Mouse (Mus musculus): Measurements from ENCODE around the gene S100a16. TPM values are rescaled to one million over a fixed set of nuclear protein-coding genes. Genes with fewer than 3 reads are reported as not detected.

Gene S100a16
- polyA plus RNA-seq, 1 experiment from 2014 or later: 32.8 TPM

GRCm38 (mm10) chr3:90526580-90526979 is 10.5 kb upstream of the S100a16 start, which contains the start of gene S100a14:
Gene S100a14, plus strand, starts transcription at chr3:90526856.
- Histone ChIP-seq H3K27me3 (replicated peaks) (no peaks in the 10 kb centered on the region), H3K4me2 (no peak within 1 kb of the TSS), H3K4me3 (no peak within 1 kb of the TSS), H3K4me1 (no peaks in the 10 kb centered on the region), H3K27ac (no peak within 1 kb of the TSS), H3K9me3 (replicated peaks) (no peaks in the 10 kb centered on the region), H3K9ac (no peak within 1 kb of the TSS), H3K36me3 (peaks cover 3% of the 10 kb centered on the region; the same call in 1 of the 2 replicates)
- 52% methylated on average over 5 of the region's 5 CpGs for WGBS (ENCODE audit: insufficient replicate concordance)
- peak; percentile 49; the same call in 1 of the 2 replicates for ATAC-seq

GRCm38 (mm10) chr3:90527291-90527873 is 9.7 kb upstream of the S100a16 start:
- H3K9me3 ChIP-seq (replicated peaks): no peaks in the 10 kb centered on the region
- no peaks in the 10 kb centered on the region for H3K4me1 ChIP-seq
- ATAC-seq: no peak
- H3K9ac ChIP-seq: no peak overlapping the region
- H3K36me3 ChIP-seq: peaks cover 3% of the 10 kb centered on the region; the same call in 1 of the 2 replicates
- H3K27ac ChIP-seq: no peak overlapping the region
- H3K4me3 ChIP-seq: no peak overlapping the region
- 76% methylated on average over 7 of the region's 7 CpGs for WGBS (ENCODE audit: insufficient replicate concordance)
- no peak overlapping the region for H3K4me2 ChIP-seq
- H3K27me3 ChIP-seq (replicated peaks): no peaks in the 10 kb centered on the region

- Histone ChIP-seq H3K27me3 (replicated peaks) (peaks cover 2% of the 10 kb centered on the region; the same call in 1 of the 2 replicates), H3K9ac (no peak overlapping the region), H3K4me3 (no peak overlapping the region), H3K36me3 (no peaks in the 10 kb centered on the region), H3K4me2 (no peak overlapping the region), H3K27ac (no peak overlapping the region), H3K9me3 (replicated peaks) (no peaks in the 10 kb centered on the region), H3K4me1 (no peaks in the 10 kb centered on the region)
- 59% methylated on average over 5 of the region's 5 CpGs for WGBS (ENCODE audit: insufficient replicate concordance)
- ATAC-seq: no peak
Measured at GRCm38 (mm10) chr3:90531713-90532112, 5.3 kb upstream of the S100a16 start.

DNA sequence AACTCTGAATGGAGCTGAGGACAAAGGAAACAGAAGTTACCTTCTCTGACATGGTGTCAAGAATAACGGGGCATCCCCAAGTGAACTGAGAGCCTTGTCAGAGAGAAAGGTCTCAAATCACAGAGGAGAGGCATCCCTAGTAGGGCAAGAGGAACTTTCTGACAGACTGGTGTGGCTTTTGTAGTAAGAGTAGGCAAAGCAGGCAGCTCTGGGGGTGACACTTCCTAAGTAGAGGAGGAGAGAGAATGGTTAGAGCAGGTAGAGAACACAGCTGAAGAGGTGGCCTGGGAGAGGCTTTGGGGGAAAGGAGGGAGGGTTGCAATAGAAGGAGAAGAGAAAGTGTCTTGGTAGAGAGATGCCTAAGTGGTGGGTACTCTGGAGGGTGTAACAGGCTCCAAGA is 1.6 kb upstream of the S100a16 start:
- WGBS (ENCODE audit: insufficient replicate concordance): 52% methylated on average over 1 of the region's 1 CpGs
- ATAC-seq: no peak
- Histone ChIP-seq H3K9ac (no peak overlapping the region), H3K27ac (no peak overlapping the region), H3K4me2 (no peak overlapping the region), H3K9me3 (replicated peaks) (no peaks in the 10 kb centered on the region), H3K4me3 (no peak overlapping the region), H3K27me3 (replicated peaks) (peaks cover 21% of the 10 kb centered on the region; the same call in 1 of the 2 replicates), H3K36me3 (no peaks in the 10 kb centered on the region), H3K4me1 (no peaks in the 10 kb centered on the region; the same call in 1 of the 2 replicates)

GRCm38 (mm10) chr3:90537905-90538296 is 847 bp downstream of the S100a16 start:
- no peaks in the 10 kb centered on the region for H3K9me3 ChIP-seq (replicated peaks)
- peaks cover 21% of the 10 kb centered on the region; the same call in 1 of the 2 replicates for H3K27me3 ChIP-seq (replicated peaks)
- H3K4me1 ChIP-seq: no peaks in the 10 kb centered on the region; the same call in 1 of the 2 replicates
- 58% methylated on average over 5 of the region's 5 CpGs for WGBS (ENCODE audit: insufficient replicate concordance)
- H3K36me3 ChIP-seq: no peaks in the 10 kb centered on the region
- no peak overlapping the region for H3K9ac ChIP-seq
- no peak overlapping the region for H3K27ac ChIP-seq
- peak; percentile 8; the same call in 1 of the 2 replicates for ATAC-seq
- H3K4me2 ChIP-seq: peak overlapping the region; percentile 9
- 0 out of 2 replicates have a peak overlapping the region, but pooled peaks have one; percentile 13 for H3K4me3 ChIP-seq

DNA sequence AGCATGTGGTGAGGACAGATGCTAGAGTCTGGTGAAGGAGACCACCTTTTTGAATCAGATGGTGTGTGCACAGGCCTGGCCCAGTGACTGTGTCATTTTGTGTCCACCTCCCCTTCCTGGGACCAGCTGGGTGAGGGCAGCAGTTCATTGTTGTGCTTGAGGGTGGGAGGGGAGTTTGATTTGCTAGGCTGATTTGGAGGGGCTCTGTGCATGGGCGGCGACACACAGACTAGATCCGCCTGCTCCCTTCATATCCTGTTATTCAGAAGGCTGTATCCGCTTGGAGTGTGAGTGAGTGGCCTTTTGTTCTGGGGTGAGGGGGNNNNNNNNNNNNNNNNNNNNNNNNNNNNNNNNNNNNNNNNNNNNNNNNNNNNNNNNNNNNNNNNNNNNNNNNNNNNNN is 3.9 kb downstream of the S100a16 start:
- H3K36me3 ChIP-seq: no peaks in the 10 kb centered on the region
- H3K4me3 ChIP-seq: no peak overlapping the region
- no peak overlapping the region for H3K27ac ChIP-seq
- H3K27me3 ChIP-seq (replicated peaks): peaks cover 18% of the 10 kb centered on the region; the same call in 1 of the 2 replicates
- H3K4me1 ChIP-seq: no peaks in the 10 kb centered on the region; the same call in 1 of the 2 replicates
- no peak for ATAC-seq
- no peak overlapping the region for H3K4me2 ChIP-seq
- no peak overlapping the region for H3K9ac ChIP-seq
- H3K9me3 ChIP-seq (replicated peaks): no peaks in the 10 kb centered on the region
- 61% methylated on average over 4 of the region's 4 CpGs for WGBS (ENCODE audit: insufficient replicate concordance)

DNA sequence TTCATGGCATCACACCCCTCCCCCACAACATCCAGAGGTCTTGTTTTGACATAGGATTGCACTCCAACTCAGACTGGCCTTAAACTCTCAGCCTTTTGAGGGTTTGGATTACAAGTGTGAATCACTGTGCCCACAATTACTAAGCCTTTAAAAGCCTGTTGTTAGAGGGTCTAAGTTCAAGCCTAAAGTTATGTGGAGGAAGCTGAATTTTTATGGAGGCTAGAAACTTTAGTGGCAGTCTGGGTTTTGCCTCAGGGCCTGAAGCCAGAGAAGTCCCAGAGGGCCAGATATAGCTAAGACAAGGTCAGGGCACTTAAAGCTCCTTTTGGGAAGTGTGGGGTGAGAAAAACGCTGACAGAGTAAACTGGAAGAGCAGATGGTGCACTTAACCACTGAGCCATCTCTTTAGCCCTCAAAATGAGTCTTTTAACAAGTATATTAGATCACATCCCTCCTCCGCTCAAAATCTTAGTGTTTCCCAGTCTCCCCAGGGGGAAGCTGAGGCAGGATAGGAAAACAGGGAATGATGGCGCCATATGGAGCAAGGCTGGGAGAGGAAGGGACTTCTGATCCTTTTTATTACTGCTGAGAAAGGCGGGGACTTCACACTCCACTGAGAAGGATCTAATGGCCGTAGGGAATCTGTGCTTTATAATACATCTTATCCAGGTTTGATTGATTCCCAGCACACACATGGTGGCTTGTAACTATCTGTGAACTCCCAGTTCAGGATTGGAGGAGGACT is 12.8 kb downstream of the S100a16 start:
- no peaks in the 10 kb centered on the region for H3K4me1 ChIP-seq
- WGBS (ENCODE audit: insufficient replicate concordance): 53% methylated on average over 5 of the region's 5 CpGs
- ATAC-seq: no peak

GRCm38 (mm10) chr3:90550421-90550790 is 13.4 kb downstream of the S100a16 start:
- no peak overlapping the region for H3K9ac ChIP-seq
- no peaks in the 10 kb centered on the region for H3K9me3 ChIP-seq (replicated peaks)
- no peak overlapping the region for H3K4me3 ChIP-seq
- WGBS (ENCODE audit: insufficient replicate concordance): 75% methylated on average over 2 of the region's 2 CpGs
- no peak overlapping the region for H3K27ac ChIP-seq
- 0 out of 2 replicates have a peak, but pooled peaks cover 4% of the 10 kb centered on the region for H3K27me3 ChIP-seq (replicated peaks)
- H3K4me1 ChIP-seq: no peaks in the 10 kb centered on the region
- no peak overlapping the region for H3K4me2 ChIP-seq
- no peak for ATAC-seq
- H3K36me3 ChIP-seq: no peaks in the 10 kb centered on the region

More for the DNA sequence above, 12.8 kb downstream of the S100a16 start:
- Histone ChIP-seq H3K27me3 (replicated peaks) (0 out of 2 replicates have a peak, but pooled peaks cover 4% of the 10 kb centered on the region), H3K4me3 (no peak overlapping the region), H3K27ac (no peak overlapping the region), H3K36me3 (no peaks in the 10 kb centered on the region), H3K4me2 (no peak overlapping the region), H3K9ac (no peak overlapping the region), H3K9me3 (replicated peaks) (no peaks in the 10 kb centered on the region)

DNA sequence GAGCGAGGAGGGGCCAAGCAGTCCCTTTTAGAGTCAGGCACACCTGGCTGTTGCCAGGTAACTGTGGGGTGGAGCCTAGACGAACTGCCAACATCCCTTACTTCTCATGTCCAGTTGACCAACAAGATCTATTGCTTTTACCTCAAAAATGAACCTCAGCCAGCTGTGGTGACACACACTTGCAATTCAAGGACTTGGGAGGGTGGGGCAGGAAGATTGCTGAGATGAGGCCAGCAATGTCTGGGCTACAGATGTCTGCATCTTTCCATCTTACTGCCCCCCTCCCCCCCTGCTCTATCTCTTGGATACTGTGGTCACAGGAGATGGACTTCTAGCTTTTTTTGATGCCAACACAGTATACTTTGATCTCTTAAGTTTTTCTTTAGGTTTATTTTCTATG is 15.2 kb downstream of the S100a16 start:
- H3K36me3 ChIP-seq: no peaks in the 10 kb centered on the region
- no peak overlapping the region for H3K4me3 ChIP-seq
- H3K9ac ChIP-seq: no peak overlapping the region
- 67% methylated on average over 2 of the region's 2 CpGs for WGBS (ENCODE audit: insufficient replicate concordance)
- H3K4me1 ChIP-seq: no peaks in the 10 kb centered on the region
- no peak overlapping the region for H3K4me2 ChIP-seq
- 0 out of 2 replicates have a peak, but pooled peaks cover 4% of the 10 kb centered on the region for H3K27me3 ChIP-seq (replicated peaks)
- no peak overlapping the region for H3K27ac ChIP-seq
- H3K9me3 ChIP-seq (replicated peaks): no peaks in the 10 kb centered on the region
- no peak for ATAC-seq

DNA sequence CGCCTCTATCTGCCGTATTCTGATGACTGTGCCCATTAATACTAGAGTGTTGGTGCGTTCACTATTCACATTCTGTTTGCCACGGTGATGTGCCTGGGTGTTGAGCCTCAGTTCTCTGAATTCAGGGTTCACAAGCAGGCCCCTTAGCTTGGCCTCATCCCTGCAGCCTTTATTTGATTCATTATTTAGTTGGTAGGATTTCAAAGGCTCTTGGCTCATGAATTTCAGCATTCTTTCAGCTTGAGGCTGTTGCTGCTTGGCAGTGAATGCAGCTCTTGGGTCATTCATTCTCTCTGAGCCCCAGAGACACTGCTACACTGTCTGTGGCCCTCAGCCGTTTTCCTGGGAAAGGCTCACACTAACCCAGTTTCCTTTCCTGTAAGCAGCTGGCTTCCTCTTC is 18.9 kb downstream of the S100a16 start:
- Histone ChIP-seq H3K9ac (no peak overlapping the region), H3K9me3 (replicated peaks) (no peaks in the 10 kb centered on the region), H3K36me3 (no peaks in the 10 kb centered on the region), H3K27me3 (replicated peaks) (0 out of 2 replicates have a peak, but pooled peaks cover 4% of the 10 kb centered on the region), H3K4me2 (no peak overlapping the region), H3K4me1 (no peaks in the 10 kb centered on the region), H3K4me3 (no peak overlapping the region), H3K27ac (no peak overlapping the region)
- 60% methylated on average over 5 of the region's 5 CpGs for WGBS (ENCODE audit: insufficient replicate concordance)
- no peak for ATAC-seq

GRCm38 (mm10) chr3:90560008-90560628 is 23.1 kb downstream of the S100a16 start, which contains the start of gene S100a3:
Gene S100a3, plus strand, starts transcription at chr3:90560578.
- ATAC-seq: no peak

DNA sequence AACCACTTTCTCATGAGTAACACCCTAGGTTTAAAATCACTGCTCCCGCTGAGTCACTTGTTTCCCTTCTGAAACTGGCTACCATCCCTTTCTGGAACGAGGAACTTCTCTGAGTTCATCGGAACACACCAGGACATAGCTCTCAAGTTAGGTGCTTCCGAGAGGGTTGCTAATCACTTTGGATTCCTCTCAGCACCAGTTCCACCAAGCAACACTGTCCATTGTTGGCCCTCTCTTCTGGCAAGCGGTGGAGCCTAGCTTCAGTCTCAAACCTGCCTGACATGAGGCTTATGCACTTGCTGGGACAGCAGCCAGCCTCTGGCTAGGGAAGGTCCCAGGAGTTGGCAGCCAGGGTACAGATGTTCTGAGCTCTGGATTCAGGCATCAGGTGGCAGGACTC is 37.6 kb downstream of the S100a16 start:
- H3K36me3 ChIP-seq: no peaks in the 10 kb centered on the region
- WGBS (ENCODE audit: insufficient replicate concordance): 68% methylated on average over 5 of the region's 5 CpGs
- no peak for ATAC-seq
- no peaks in the 10 kb centered on the region for H3K9me3 ChIP-seq (replicated peaks)
- no peak overlapping the region for H3K27ac ChIP-seq
- no peak overlapping the region for H3K4me3 ChIP-seq
- no peaks in the 10 kb centered on the region for H3K4me1 ChIP-seq
- no peaks in the 10 kb centered on the region for H3K27me3 ChIP-seq (replicated peaks)
- H3K9ac ChIP-seq: no peak overlapping the region
- no peak overlapping the region for H3K4me2 ChIP-seq

More at GRCm38 (mm10) chr3:90560008-90560628, 23.1 kb downstream of the S100a16 start, which contains the start of gene S100a3:
- H3K4me3 ChIP-seq: no peak within 1 kb of the TSS
- no peaks in the 10 kb centered on the region for H3K9me3 ChIP-seq (replicated peaks)
- no peaks in the 10 kb centered on the region for H3K4me1 ChIP-seq
- no peaks in the 10 kb centered on the region; the same call in 1 of the 2 replicates for H3K27me3 ChIP-seq (replicated peaks)
- no peaks in the 10 kb centered on the region for H3K36me3 ChIP-seq
- no peak within 1 kb of the TSS for H3K9ac ChIP-seq
- H3K4me2 ChIP-seq: no peak within 1 kb of the TSS
- 55% methylated on average over 6 of the region's 6 CpGs for WGBS (ENCODE audit: insufficient replicate concordance)
- H3K27ac ChIP-seq: no peak within 1 kb of the TSS

All from liver, embryonic 12.5 days (tissue).